Mouse (Mus musculus): ENCODE measurements at regions not wholly inside any gene's neighbourhood (a gene's known extent, or its start where the extent isn't known, plus 50 kb on each side); places are given as distances from the start of the nearest gene placed in this dataset.

- no peak for TF ChIP-seq MAFK (IDR thresholded peaks at IDR 0.05; ENCODE audit: borderline replicate concordance, low read depth, low read length)
- no peak for TF ChIP-seq TBP (IDR thresholded peaks at IDR 0.05; ENCODE audit: low read depth, low read length)
- TF ChIP-seq UBTF (IDR thresholded peaks at IDR 0.05; ENCODE audit: borderline replicate concordance, insufficient read depth, low read depth, low read length), result no peak
- no peak for TF ChIP-seq POLR2A (IDR thresholded peaks at IDR 0.05; ENCODE audit: control insufficient read depth in 1 of 2, insufficient read depth in 1 of 2, low read depth in 1 of 2, low read length in 2 of 2, poor library complexity in 1 of 2)
- TF ChIP-seq USF1 (IDR thresholded peaks at IDR 0.05; ENCODE audit: low read depth, low read length), result no peak
- TF ChIP-seq ETS1 (IDR thresholded peaks at IDR 0.05; ENCODE audit: low read depth, low read length), result no peak
- no peak for TF ChIP-seq NELFE (IDR thresholded peaks at IDR 0.05; ENCODE audit: low read depth, low read length)
- TF ChIP-seq EP300 (IDR thresholded peaks at IDR 0.05; ENCODE audit: low read depth in 1 of 2, low read length in 2 of 2), result no peak
- no peak for TF ChIP-seq CTCF (IDR thresholded peaks at IDR 0.05 in 2 of 3, conservative IDR thresholded peaks at IDR 0.05 in 1 of 3; ENCODE audit: control insufficient read depth in 1 of 3, insufficient read depth in 1 of 3, low read depth in 2 of 3, low read length in 3 of 3, poor library complexity in 1 of 3, severe bottlenecking in 1 of 3)
- TF ChIP-seq MAX (IDR thresholded peaks at IDR 0.05; ENCODE audit: low read length), result no peak
- TF ChIP-seq ZKSCAN1 (IDR thresholded peaks at IDR 0.05; ENCODE audit: low read depth, low read length), result no peak
- TF ChIP-seq POLR2AphosphoS2 (IDR thresholded peaks at IDR 0.05; ENCODE audit: low read length), result no peak
- no peak for TF ChIP-seq GATA1 (IDR thresholded peaks at IDR 0.05; ENCODE audit: low read depth, low read length)
- TF ChIP-seq HCFC1 (IDR thresholded peaks at IDR 0.05; ENCODE audit: low read depth, low read length), result no peak
These were observed 252.3 kb upstream of the Gm4791 start for GRCm38 (mm10) chr9:46746266-46746665.

Measured in MEL (cell line).